Mouse (Mus musculus): ENCODE data around the gene Mdk. TPM values are rescaled to one million over a fixed set of nuclear protein-coding genes. Genes with fewer than 3 reads are reported as not detected.
A peak's percentile ranks its signal among the peaks of the same experiment; 100 is the strongest.

Gene Mdk
- polyA plus RNA-seq, 1 experiment from 2014 or later, result 700 TPM

DNA sequence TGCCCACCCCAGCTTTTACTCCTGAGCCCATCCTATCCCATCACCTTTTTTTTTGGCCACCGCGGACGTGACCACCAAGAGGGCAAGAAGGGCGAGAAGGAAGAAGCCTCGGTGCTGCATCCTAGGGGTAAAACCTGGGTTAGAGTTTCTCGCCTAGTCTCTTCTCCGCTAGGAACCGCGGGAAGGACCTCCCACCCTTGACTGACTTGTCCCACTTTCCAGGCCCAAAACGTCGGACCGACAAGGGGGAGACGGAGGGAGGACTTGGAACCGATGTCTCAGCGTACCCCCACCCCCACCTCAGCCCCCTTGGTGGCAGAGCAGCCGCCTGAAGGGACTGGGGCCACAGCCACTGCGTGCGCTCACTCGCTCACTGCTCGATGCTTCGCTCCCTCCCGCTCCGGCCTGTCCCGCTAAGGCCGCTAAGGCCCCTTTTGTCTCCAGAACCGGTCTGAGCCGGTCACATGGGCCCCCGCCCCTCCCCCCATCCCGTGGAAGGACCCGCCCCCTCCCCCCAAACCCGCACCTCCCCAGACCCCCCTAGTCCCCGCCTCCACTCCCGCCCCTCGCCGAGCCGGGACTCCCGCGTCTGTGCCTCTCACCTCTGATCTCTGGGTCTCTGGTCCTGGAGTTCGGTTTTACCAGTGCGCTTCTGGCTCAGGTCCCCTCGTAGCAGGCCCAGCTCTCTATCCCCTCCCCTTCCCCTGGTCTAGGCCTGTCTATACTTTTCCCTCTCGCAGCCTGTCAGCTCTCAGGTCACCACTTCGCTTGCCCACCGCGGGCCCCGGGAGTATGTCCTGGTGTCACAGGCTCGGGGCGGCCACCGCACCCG lies 553 bp downstream of the Mdk start:
- no peaks in the 10 kb centered on the region for H3K9me3 ChIP-seq (ENCODE audit: control insufficient read depth, low read length)
- H3K9ac ChIP-seq (ENCODE audit: low read depth, low read length), result peak overlapping the region; percentile 97
- peak; percentile 92 for DNase-seq (ENCODE audit: low spot score)
- no peaks in the 10 kb centered on the region for H3K27me3 ChIP-seq (replicated peaks; ENCODE audit: control insufficient read depth, insufficient read depth, low read length)
- H3K4me3 ChIP-seq (ENCODE audit: low read depth, low read length), result peak overlapping the region; percentile 71
- peak; percentile 82 for ATAC-seq (ENCODE audit: low read depth)
- H3K36me3 ChIP-seq (ENCODE audit: control insufficient read depth, insufficient read depth, low read length), result peaks cover 40% of the 10 kb centered on the region
- H3K27ac ChIP-seq (replicated peaks; ENCODE audit: low read depth, low read length), result peak overlapping the region; percentile 98
- under 1% methylated on average over 32 of the region's 50 CpGs for WGBS
- peaks cover 14% of the 10 kb centered on the region for H3K4me1 ChIP-seq (ENCODE audit: control insufficient read depth, insufficient read depth, low read length)
- H3K4me2 ChIP-seq (ENCODE audit: low read depth, low read length), result peak overlapping the region; percentile 58

DNA sequence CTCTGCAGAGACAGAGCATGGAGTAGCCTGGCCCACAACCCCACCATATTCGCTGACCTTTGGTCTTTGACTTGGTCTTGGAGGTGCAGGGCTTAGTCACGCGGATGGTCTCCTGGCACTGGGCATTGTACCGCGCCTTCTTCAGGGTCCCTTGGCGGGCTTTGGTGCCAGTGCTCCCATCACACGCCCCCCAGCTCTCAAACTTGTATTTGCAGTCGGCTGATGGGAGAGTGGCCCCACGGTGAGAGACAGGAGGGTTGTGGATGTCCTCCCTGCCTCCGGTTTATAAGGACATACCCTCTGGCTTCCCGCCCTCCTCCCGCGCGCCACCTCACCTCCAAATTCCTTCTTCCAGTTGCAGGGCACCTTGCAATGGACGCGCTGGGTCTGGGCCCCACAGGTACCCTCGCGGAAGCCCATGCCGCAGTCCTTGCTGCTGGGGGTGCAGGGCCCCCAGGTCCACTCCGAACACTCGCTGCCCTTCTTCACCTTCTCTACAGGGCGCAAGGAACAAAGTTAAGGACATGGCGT lies 1.3 kb downstream of the Mdk start:
- no peaks in the 10 kb centered on the region for H3K27me3 ChIP-seq (replicated peaks; ENCODE audit: control insufficient read depth, insufficient read depth, low read length)
- WGBS, result 2% methylated on average over 23 of the region's 23 CpGs
- no peak for ATAC-seq (ENCODE audit: low read depth)

DNA sequence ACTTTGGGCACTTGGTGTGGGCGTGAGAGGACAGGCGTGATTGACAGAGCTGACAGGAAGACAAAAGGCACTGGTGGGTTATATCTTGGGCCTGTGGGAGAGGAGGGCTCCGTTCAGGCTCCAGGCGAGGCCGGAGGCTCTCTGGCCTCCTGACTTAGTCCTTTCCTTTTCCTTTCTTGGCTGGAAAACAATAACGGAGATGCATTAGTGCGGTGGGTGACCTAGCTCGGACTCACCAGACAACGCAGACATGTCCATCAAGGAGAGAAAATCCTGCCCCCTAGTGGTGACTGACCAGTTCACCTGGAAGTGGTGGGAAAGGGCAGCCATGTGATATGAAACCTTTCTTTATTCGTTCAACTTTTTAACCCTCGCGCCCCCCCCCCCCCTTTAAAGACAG lies 2.2 kb downstream of the Mdk start:
- H3K27ac ChIP-seq (replicated peaks; ENCODE audit: low read depth, low read length), result no peak overlapping the region
- no peaks in the 10 kb centered on the region for H3K9me3 ChIP-seq (ENCODE audit: control insufficient read depth, low read length)
- DNase-seq (ENCODE audit: low spot score), result peak; percentile 90
- peak overlapping the region; percentile 97 for H3K9ac ChIP-seq (ENCODE audit: low read depth, low read length)
- H3K4me3 ChIP-seq (ENCODE audit: low read depth, low read length), result peak overlapping the region; percentile 71
- peak overlapping the region; percentile 58 for H3K4me2 ChIP-seq (ENCODE audit: low read depth, low read length)
- ATAC-seq (ENCODE audit: low read depth), result no peak
- 8% methylated on average over 11 of the region's 12 CpGs for WGBS
- peaks cover 14% of the 10 kb centered on the region for H3K4me1 ChIP-seq (ENCODE audit: control insufficient read depth, insufficient read depth, low read length)
- no peaks in the 10 kb centered on the region for H3K27me3 ChIP-seq (replicated peaks; ENCODE audit: control insufficient read depth, insufficient read depth, low read length)
- H3K36me3 ChIP-seq (ENCODE audit: control insufficient read depth, insufficient read depth, low read length), result peaks cover 24% of the 10 kb centered on the region; the same call in 1 of the 2 replicates

More for the DNA sequence above, 1.3 kb downstream of the Mdk start:
- Histone ChIP-seq H3K4me1 (ENCODE audit: control insufficient read depth, insufficient read depth, low read length) (peaks cover 14% of the 10 kb centered on the region), H3K4me2 (ENCODE audit: low read depth, low read length) (peak overlapping the region; percentile 58), H3K27ac (replicated peaks; ENCODE audit: low read depth, low read length) (peak overlapping the region; percentile 98), H3K4me3 (ENCODE audit: low read depth, low read length) (peak overlapping the region; percentile 71), H3K36me3 (ENCODE audit: control insufficient read depth, insufficient read depth, low read length) (peaks cover 33% of the 10 kb centered on the region), H3K9ac (ENCODE audit: low read depth, low read length) (peak overlapping the region; percentile 97), H3K9me3 (ENCODE audit: control insufficient read depth, low read length) (no peaks in the 10 kb centered on the region)
- no peak for DNase-seq (ENCODE audit: low spot score)

DNA sequence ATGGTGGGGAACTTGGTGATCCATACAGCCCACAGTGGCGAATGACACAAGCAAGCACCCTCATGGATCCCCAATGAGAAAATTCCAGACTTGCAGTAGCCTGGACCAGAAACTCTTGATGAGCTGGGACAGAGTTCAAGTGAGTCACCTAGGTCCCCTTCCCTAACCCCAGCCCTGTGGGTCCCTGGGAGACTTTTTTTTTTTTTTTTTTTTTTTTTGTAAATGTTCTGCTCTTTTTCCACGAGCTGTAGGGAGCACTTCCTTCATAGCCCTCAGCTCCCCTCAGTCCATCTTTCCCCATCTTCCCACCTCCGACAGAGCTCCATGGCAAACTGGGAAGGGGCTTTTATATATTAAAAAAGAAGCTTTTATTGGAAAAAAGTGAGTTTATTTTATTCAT lies 2.6 kb downstream of the Mdk start:
- Histone ChIP-seq H3K4me3 (ENCODE audit: low read depth, low read length) (peak overlapping the region; percentile 71), H3K9ac (ENCODE audit: low read depth, low read length) (peak overlapping the region; percentile 97; the same call in 1 of the 2 replicates), H3K27me3 (replicated peaks; ENCODE audit: control insufficient read depth, insufficient read depth, low read length) (peaks cover 4% of the 10 kb centered on the region; the same call in 1 of the 2 replicates), H3K4me2 (ENCODE audit: low read depth, low read length) (peak overlapping the region; percentile 58), H3K4me1 (ENCODE audit: control insufficient read depth, insufficient read depth, low read length) (peaks cover 14% of the 10 kb centered on the region), H3K27ac (replicated peaks; ENCODE audit: low read depth, low read length) (no peak overlapping the region), H3K36me3 (ENCODE audit: control insufficient read depth, insufficient read depth, low read length) (peaks cover 20% of the 10 kb centered on the region; the same call in 1 of the 2 replicates), H3K9me3 (ENCODE audit: control insufficient read depth, low read length) (no peaks in the 10 kb centered on the region)
- 57% methylated on average over 3 of the region's 3 CpGs for WGBS
- ATAC-seq (ENCODE audit: low read depth) (no peak), DNase-seq (ENCODE audit: low spot score) (no peak)

DNA sequence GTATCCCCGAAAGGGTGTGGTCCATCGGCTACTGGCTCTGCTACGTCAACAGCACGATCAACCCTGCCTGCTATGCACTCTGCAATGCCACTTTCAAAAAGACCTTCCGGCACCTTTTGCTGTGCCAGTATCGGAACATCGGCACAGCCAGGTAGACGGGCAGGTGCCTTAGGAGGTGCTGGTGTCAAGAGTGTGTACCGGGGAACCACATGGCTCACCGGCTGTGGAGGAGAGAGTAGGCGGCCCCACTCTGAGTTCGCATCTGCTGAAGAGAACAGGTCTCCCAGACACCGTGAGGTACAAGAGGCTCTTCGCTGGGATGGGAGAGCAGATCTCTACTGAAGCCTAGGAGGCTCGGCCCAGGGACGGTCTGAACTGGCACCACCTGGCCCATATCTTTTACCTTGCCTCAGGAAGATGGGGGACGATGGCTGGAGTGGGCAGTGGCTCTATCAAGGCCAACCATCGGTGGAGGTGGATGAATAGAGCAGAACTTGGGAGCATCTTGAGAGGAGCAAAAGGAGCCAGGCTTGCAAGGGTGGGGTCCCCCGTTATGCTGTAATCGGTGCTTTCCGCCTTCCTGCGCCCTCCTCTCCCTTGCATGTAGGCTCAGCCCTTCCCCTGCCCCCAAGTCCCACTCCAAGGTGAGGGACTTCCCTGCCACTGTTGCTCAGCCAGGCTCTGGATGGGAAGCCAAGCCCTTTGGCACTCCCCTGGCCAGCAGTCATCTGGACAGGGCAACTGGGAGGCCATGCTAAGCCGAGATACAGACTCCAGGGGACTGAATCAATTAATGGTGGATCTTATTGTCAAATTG lies 3.4 kb downstream of the Mdk start:
- no peaks in the 10 kb centered on the region for H3K9me3 ChIP-seq (ENCODE audit: control insufficient read depth, low read length)
- no peak overlapping the region for H3K4me2 ChIP-seq (ENCODE audit: low read depth, low read length)
- no peak overlapping the region for H3K4me3 ChIP-seq (ENCODE audit: low read depth, low read length)
- H3K9ac ChIP-seq (ENCODE audit: low read depth, low read length), result no peak overlapping the region
- peaks cover 10% of the 10 kb centered on the region for H3K27me3 ChIP-seq (replicated peaks; ENCODE audit: control insufficient read depth, insufficient read depth, low read length)
- peaks cover 16% of the 10 kb centered on the region for H3K4me1 ChIP-seq (ENCODE audit: control insufficient read depth, insufficient read depth, low read length)
- ATAC-seq (ENCODE audit: low read depth), result no peak
- no peak for DNase-seq (ENCODE audit: low spot score)
- 72% methylated on average over 23 of the region's 23 CpGs for WGBS
- H3K36me3 ChIP-seq (ENCODE audit: control insufficient read depth, insufficient read depth, low read length), result peaks cover 18% of the 10 kb centered on the region; the same call in 1 of the 2 replicates
- no peak overlapping the region for H3K27ac ChIP-seq (replicated peaks; ENCODE audit: low read depth, low read length)

DNA sequence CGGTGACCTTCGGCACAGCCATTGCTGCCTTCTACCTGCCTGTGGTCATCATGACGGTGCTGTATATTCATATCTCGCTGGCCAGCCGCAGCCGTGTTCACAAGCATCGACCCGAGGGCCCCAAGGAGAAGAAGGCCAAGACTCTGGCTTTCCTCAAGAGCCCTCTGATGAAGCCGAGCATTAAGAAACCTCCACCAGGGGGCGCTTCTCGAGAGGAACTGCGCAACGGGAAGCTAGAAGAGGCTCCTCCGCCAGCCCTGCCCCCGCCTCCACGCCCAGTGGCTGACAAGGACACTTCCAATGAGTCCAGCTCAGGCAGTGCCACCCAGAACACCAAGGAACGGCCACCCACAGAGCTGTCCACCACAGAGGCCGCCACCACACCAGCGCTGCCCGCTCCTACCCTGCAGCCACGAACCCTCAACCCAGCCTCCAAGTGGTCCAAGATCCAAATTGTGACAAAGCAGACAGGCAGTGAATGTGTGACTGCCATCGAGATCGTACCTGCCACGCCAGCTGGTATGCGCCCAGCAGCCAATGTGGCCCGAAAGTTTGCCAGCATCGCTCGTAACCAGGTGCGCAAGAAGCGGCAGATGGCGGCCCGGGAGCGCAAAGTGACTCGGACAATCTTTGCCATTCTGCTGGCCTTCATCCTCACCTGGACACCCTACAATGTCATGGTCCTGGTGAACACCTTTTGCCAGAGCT lies 4.1 kb downstream of the Mdk start:
- Histone ChIP-seq H3K27ac (replicated peaks; ENCODE audit: low read depth, low read length) (no peak overlapping the region), H3K4me2 (ENCODE audit: low read depth, low read length) (peak overlapping the region; percentile 21), H3K9ac (ENCODE audit: low read depth, low read length) (no peak overlapping the region), H3K4me3 (ENCODE audit: low read depth, low read length) (no peak overlapping the region), H3K4me1 (ENCODE audit: control insufficient read depth, insufficient read depth, low read length) (peaks cover 22% of the 10 kb centered on the region), H3K36me3 (ENCODE audit: control insufficient read depth, insufficient read depth, low read length) (peaks cover 10% of the 10 kb centered on the region; the same call in 1 of the 2 replicates), H3K9me3 (ENCODE audit: control insufficient read depth, low read length) (no peaks in the 10 kb centered on the region), H3K27me3 (replicated peaks; ENCODE audit: control insufficient read depth, insufficient read depth, low read length) (peaks cover 18% of the 10 kb centered on the region)
- DNase-seq (ENCODE audit: low spot score) (peak; percentile 68), ATAC-seq (ENCODE audit: low read depth) (no peak)
- 47% methylated on average over 26 of the region's 34 CpGs for WGBS

DNA sequence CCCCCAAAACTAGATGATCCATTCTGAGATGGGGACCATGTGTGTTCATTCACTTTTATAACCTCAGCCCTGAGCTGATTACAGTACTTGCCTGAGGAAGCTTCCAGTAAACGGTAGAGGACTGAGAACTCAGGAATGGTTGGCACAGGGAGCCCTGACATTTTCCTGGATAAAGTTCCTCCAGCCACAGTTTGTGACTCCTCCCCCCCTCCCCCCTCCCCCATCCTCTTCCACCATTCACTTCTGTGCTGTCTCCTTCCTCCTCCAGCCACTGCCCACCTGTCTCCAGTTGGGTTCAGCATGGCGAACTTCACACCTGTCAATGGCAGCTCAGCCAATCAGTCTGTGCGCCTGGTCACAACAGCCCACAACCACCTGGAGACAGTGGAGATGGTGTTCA lies 5.1 kb downstream of the Mdk start, which contains the start of gene Chrm4:
Gene Chrm4, plus strand, starts transcription at position 301 of the 400 bp plus-strand sequence.
- H3K4me1 ChIP-seq (ENCODE audit: control insufficient read depth, insufficient read depth, low read length), result peaks cover 19% of the 10 kb centered on the region

DNA sequence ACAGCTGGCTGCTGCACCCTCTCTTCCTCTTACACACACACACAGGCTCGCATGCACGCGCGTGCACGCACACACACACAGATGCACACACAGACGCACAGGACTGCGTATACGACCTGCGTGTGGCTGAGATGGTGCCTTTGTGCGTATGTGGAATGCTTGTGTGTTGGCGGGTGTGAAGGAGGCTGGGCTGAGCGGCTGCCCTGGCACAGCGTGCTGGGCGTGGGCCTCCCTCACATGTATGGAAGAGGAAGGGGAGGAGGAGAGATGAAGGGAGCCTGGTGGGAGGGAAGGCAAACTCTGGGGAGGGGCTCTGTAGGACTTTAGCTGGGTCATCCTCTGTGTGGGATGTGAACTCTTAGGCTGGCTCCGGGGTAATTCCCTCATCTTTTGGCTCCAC lies 6.7 kb downstream of the Mdk start:
- 79% methylated on average over 15 of the region's 15 CpGs for WGBS
- Histone ChIP-seq H3K4me1 (ENCODE audit: control insufficient read depth, insufficient read depth, low read length) (peaks cover 24% of the 10 kb centered on the region), H3K36me3 (ENCODE audit: control insufficient read depth, insufficient read depth, low read length) (peaks cover 8% of the 10 kb centered on the region; the same call in 1 of the 2 replicates), H3K27ac (replicated peaks; ENCODE audit: low read depth, low read length) (no peak overlapping the region), H3K27me3 (replicated peaks; ENCODE audit: control insufficient read depth, insufficient read depth, low read length) (peaks cover 39% of the 10 kb centered on the region), H3K4me2 (ENCODE audit: low read depth, low read length) (no peak overlapping the region), H3K4me3 (ENCODE audit: low read depth, low read length) (no peak overlapping the region), H3K9me3 (ENCODE audit: control insufficient read depth, low read length) (no peaks in the 10 kb centered on the region), H3K9ac (ENCODE audit: low read depth, low read length) (no peak overlapping the region)
- DNase-seq (ENCODE audit: low spot score) (no peak), ATAC-seq (ENCODE audit: low read depth) (no peak)

More for the DNA sequence above, 5.1 kb downstream of the Mdk start, which contains the start of gene Chrm4:
- H3K9ac ChIP-seq (ENCODE audit: low read depth, low read length), result no peak within 1 kb of the TSS
- H3K9me3 ChIP-seq (ENCODE audit: control insufficient read depth, low read length), result no peaks in the 10 kb centered on the region
- 76% methylated on average over 3 of the region's 3 CpGs for WGBS
- H3K27ac ChIP-seq (replicated peaks; ENCODE audit: low read depth, low read length), result no peak within 1 kb of the TSS
- ATAC-seq (ENCODE audit: low read depth) (no peak), DNase-seq (ENCODE audit: low spot score) (no peak)
- H3K27me3 ChIP-seq (replicated peaks; ENCODE audit: control insufficient read depth, insufficient read depth, low read length), result peaks cover 28% of the 10 kb centered on the region
- H3K36me3 ChIP-seq (ENCODE audit: control insufficient read depth, insufficient read depth, low read length), result peaks cover 8% of the 10 kb centered on the region; the same call in 1 of the 2 replicates
- H3K4me2 ChIP-seq (ENCODE audit: low read depth, low read length), result peak within 1 kb of the TSS; percentile 21
- no peak within 1 kb of the TSS for H3K4me3 ChIP-seq (ENCODE audit: low read depth, low read length)

Measured in embryonic facial prominence, embryonic 14.5 days (tissue).